Mouse (Mus musculus) testis, adult 2 months (tissue): ENCODE measurements around the gene Tspan7. TPM values are rescaled to one million over a fixed set of nuclear protein-coding genes. Genes with fewer than 3 reads are reported as not detected.

Source experiments
- H3K27ac ChIP-seq: fragments of 200-500 bp; 2 replicates; pipeline ENCODE4 v1.5.1; 2012; ENCODE audit warnings: low read depth, low read length; ENCODE audit not compliant: control insufficient read depth, insufficient read depth
- H3K27me3 ChIP-seq: fragments of 200-500 bp; 2 replicates; pipeline ENCODE4 v1.6.1; 2012; ENCODE audit warnings: mild to moderate bottlenecking, low read length, moderate library complexity; ENCODE audit not compliant: control insufficient read depth, insufficient read depth
- H3K36me3 ChIP-seq: fragments of 200-500 bp; 2 replicates; pipeline ENCODE4 v1.6.1; 2012; ENCODE audit warnings: mild to moderate bottlenecking, low read length; ENCODE audit not compliant: control insufficient read depth, insufficient read depth
- H3K4me1 ChIP-seq: fragments of 200-500 bp; 2 replicates; pipeline ENCODE4 v1.6.1; 2012; ENCODE audit warnings: low read length; ENCODE audit not compliant: control insufficient read depth, insufficient read depth
- H3K4me3 ChIP-seq: fragments of 200-500 bp; 2 replicates; pipeline ENCODE4 v1.5.1; 2012; ENCODE audit warnings: low read depth, mild to moderate bottlenecking, low read length, moderate library complexity, mixed read lengths; ENCODE audit not compliant: control insufficient read depth
- CTCF ChIP-seq: fragments of 200-500 bp; IDR thresholded peaks from 2 replicates; pipeline ENCODE4 v1.5.1; 2012; ENCODE audit warnings: low read depth, mild to moderate bottlenecking, inconsistent platforms, low read length, moderate library complexity; ENCODE audit not compliant: control insufficient read depth, insufficient read depth, insufficient replicate concordance
- POLR2A ChIP-seq: fragments of 200-500 bp; IDR thresholded peaks from 2 replicates; pipeline ENCODE4 v1.6.1; 2012; ENCODE audit warnings: low read depth, mild to moderate bottlenecking, inconsistent platforms, low read length, moderate library complexity; ENCODE audit not compliant: control insufficient read depth
- polyA plus RNA-seq: library from polyadenylated mRNA; depleted of rRNA; stranded (reverse); fragments of >200 nt; gene quantifications from 2 replicates; pipeline ENCODE4 v1.2.3, GENCODE M21; 2012

Tspan7 gene
- polyA plus RNA-seq, 1 experiment, result 4.0 TPM

DNA sequence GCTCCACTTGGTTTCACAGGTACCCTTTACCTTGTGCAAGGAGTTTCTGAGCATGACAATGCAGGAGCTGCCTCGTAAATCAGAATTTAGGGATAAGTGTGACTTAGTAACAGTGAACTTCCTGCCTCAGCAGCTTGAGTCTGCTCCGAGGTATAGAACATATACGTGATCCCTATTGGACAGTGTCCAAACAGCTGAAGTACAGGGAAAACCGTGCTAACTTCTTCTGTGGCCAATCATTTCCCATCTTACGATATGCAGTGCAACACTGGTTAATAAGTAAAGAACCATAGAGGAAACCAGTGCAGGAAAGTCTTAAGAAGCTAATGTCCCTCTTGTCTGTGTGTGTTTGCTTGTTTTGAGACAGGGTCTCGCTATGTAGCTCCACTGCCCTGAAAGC, 32.0 kb downstream of the Tspan7 start:
- no peaks in the 10 kb centered on the region for H3K27me3 ChIP-seq
- TF ChIP-seq POLR2A, result no peak
- TF ChIP-seq CTCF, result no peak
- no peaks in the 10 kb centered on the region for H3K36me3 ChIP-seq
- H3K4me3 ChIP-seq, result no peak overlapping the region
- H3K4me1 ChIP-seq, result no peaks in the 10 kb centered on the region
- H3K27ac ChIP-seq, result no peak overlapping the region

DNA sequence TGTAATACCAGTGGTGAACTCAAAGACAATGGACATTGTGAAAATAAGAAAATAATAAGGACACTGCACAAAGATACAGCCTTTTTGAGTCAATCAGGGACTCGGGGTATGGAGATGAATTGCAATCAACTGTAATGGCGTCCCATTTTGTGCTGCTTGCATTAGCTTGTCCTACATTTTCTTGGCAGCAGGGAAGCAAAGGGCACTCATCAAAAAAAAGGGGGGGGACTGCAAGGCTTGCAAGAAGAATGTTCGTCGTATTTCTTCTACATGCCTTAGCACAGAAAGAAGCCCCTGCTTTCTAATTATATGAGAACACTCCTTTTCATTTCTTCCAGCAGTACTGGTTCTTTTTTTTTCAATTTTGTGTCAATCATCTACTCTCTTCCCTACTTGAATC, 32.8 kb downstream of the Tspan7 start:
- H3K4me3 ChIP-seq, result no peak overlapping the region
- H3K36me3 ChIP-seq, result no peaks in the 10 kb centered on the region
- H3K27ac ChIP-seq, result no peak overlapping the region
- TF ChIP-seq POLR2A, result no peak
- TF ChIP-seq CTCF, result no peak
- no peaks in the 10 kb centered on the region for H3K4me1 ChIP-seq
- H3K27me3 ChIP-seq, result no peaks in the 10 kb centered on the region

GRCm38 (mm10) chrX:10518510-10518909, 33.6 kb downstream of the Tspan7 start:
- no peaks in the 10 kb centered on the region for H3K27me3 ChIP-seq
- no peaks in the 10 kb centered on the region for H3K36me3 ChIP-seq
- TF ChIP-seq POLR2A (no peak), CTCF (no peak)
- H3K4me3 ChIP-seq, result no peak overlapping the region
- no peak overlapping the region for H3K27ac ChIP-seq
- H3K4me1 ChIP-seq, result no peaks in the 10 kb centered on the region

DNA sequence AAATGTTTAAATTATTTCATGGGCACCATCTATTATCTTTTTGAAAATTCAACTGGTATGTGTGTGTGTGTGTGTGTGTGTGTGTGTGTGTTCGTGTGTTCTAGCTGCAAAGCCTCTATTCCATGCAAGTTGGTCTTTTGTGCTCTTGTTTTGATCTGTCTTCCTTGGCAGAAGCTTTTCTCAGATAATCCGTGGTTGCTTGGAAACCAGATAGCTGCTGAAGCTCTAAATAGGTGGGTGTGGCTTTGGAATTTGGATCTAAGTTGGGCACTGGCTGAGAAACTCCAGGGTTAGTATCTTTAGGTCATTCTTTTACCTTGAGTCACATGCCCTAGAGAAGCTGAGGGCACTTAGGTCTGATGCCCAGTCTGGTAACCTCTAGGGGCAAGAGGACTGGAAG, 50.5 kb downstream of the Tspan7 start:
- no peak overlapping the region for H3K27ac ChIP-seq
- H3K27me3 ChIP-seq, result no peaks in the 10 kb centered on the region
- no peaks in the 10 kb centered on the region for H3K36me3 ChIP-seq
- H3K4me3 ChIP-seq, result no peak overlapping the region
- no peaks in the 10 kb centered on the region for H3K4me1 ChIP-seq
- no peak for TF ChIP-seq POLR2A
- no peak for TF ChIP-seq CTCF

GRCm38 (mm10) chrX:10539009-10539408, 54.1 kb downstream of the Tspan7 start:
- H3K27ac ChIP-seq, result no peak overlapping the region
- H3K36me3 ChIP-seq, result no peaks in the 10 kb centered on the region
- no peaks in the 10 kb centered on the region for H3K27me3 ChIP-seq
- no peak overlapping the region for H3K4me3 ChIP-seq
- TF ChIP-seq POLR2A (no peak), CTCF (no peak)
- no peaks in the 10 kb centered on the region for H3K4me1 ChIP-seq

DNA sequence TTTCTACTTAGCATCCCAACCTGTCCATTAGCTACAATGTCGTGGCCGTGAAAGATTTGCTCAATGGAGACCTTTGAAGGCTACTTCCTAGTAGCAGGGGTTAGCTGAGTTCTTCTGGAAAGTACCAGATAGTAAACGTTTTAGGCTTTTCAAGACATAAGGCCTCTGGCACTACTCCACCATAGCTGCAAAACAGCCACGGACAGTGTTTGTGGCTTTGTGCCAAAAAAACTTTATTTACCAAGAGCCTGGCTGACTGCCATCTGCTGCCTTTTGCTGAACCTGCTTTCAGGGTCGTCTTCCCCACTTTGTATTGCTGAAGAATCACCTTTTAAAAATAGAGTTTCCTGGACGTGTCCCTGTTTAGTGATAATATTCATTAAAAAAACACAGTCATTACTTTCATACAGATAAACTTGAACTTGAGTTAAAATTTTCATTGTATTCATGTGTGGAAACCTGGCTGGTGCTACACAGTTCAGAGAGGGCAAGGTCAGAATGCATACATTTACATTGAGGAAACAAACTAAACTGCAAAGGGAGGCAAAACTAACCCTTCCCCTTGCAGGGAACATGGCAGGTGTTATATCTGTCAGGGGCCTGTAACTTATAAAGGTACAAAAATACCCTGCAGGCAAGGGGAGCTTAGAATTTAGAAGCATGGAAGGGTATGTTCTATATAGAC, 54.7 kb downstream of the Tspan7 start:
- no peak for TF ChIP-seq POLR2A
- no peak for TF ChIP-seq CTCF

GRCm38 (mm10) chrX:10546840-10547239, 61.9 kb downstream of the Tspan7 start:
- Histone ChIP-seq H3K4me3 (no peak overlapping the region), H3K27ac (no peak overlapping the region), H3K4me1 (no peaks in the 10 kb centered on the region), H3K27me3 (no peaks in the 10 kb centered on the region), H3K36me3 (no peaks in the 10 kb centered on the region)
- TF ChIP-seq POLR2A (no peak), CTCF (no peak)

More for the DNA sequence above, 54.7 kb downstream of the Tspan7 start:
- H3K4me3 ChIP-seq, result no peak overlapping the region
- H3K4me1 ChIP-seq, result no peaks in the 10 kb centered on the region
- H3K27me3 ChIP-seq, result no peaks in the 10 kb centered on the region
- no peaks in the 10 kb centered on the region for H3K36me3 ChIP-seq
- H3K27ac ChIP-seq, result no peak overlapping the region
